11 mouse cellular contexts compared by ENCODE assay signal in genomic region chr7:83438538-83439393, GRCm38 (mm10).
DNase-seq lines count a peak whose midpoint lies in the region; TF ChIP-seq lines count a peak whose summit lies in the region.
"Had no signal": no experiment of that assay in that cellular context is flagged by ENCODE, and none has a peak within 500 bp of the region (broad histone marks: within the 10 kb centered on the region; RNA-seq: fewer than 3 reads in every experiment).

No protein-coding gene starts in this region.

- no peaks in the 10 kb centered on the region for H3K36me3 ChIP-seq in kidney, adult 2 months (ENCODE audit: control insufficient read depth, insufficient read depth, low read length)
- H3K36me3 ChIP-seq in CH12.LX (replicated peaks in 1 of 2; ENCODE audit: control insufficient read depth in 1 of 2, insufficient read depth in 1 of 2, low read length in 1 of 2) = no peaks in the 10 kb centered on the region
- H3K36me3 ChIP-seq: forebrain, embryonic 15.5 days; heart, embryonic 15.5 days; midbrain, embryonic 12.5 days had no signal

- DNase-seq in kidney, adult 2 months = peak; percentile 30
- DNase-seq in kidney, adult 18-20 months = no peak
- DNase-seq in 416B (ENCODE audit: low read depth) (peak; percentile 29), CH12.LX (ENCODE audit: extremely low read depth) (no peak)
- no peak for DNase-seq in thymus, postnatal 4 days
- no peak for DNase-seq in cerebellum, adult 18-20 months
- DNase-seq: cerebellum, adult 8-10 months had no signal

- no peak for TF ChIP-seq EP300 in CH12.LX (IDR thresholded peaks at IDR 0.05; ENCODE audit: low read length)

- 44% methylated on average over 7 of the region's 7 CpGs for WGBS in kidney, adult 2 months

- no peaks in the 10 kb centered on the region for H3K9me3 ChIP-seq in CH12.LX (replicated peaks; ENCODE audit: low read length)
- H3K9me3 ChIP-seq: forebrain, embryonic 15.5 days; heart, embryonic 15.5 days; midbrain, embryonic 12.5 days had no signal

- dilution Hi-C loops in CH12.LX (cut with MboI; ENCODE audit: extremely low pct_ligation_motif_present, extremely low pct_unique_long_range_greater_than_20kb, low sequenced_read_pairs) = no loop called here

- TF ChIP-seq RAD21 in CH12.LX (IDR thresholded peaks at IDR 0.05; ENCODE audit: low read depth, low read length) = peak; percentile 16

- no peaks in the 10 kb centered on the region for H3K27me3 ChIP-seq in kidney, adult 2 months (replicated peaks; ENCODE audit: control insufficient read depth, insufficient read depth, low read length)
- no peaks in the 10 kb centered on the region for H3K27me3 ChIP-seq in CH12.LX (replicated peaks)
- H3K27me3 ChIP-seq: forebrain, embryonic 15.5 days; heart, embryonic 15.5 days; midbrain, embryonic 12.5 days had no signal

- no peak overlapping the region for H3K27ac ChIP-seq in kidney, adult 2 months (ENCODE audit: insufficient read depth, low read depth, low read length)
- no peak overlapping the region for H3K27ac ChIP-seq in CH12.LX (ENCODE audit: insufficient read depth, low read depth)
- H3K27ac ChIP-seq in embryonic fibroblast, embryonic 13.5 days (ENCODE audit: insufficient read depth, low read length) = peak overlapping the region; percentile 28
- H3K27ac ChIP-seq: forebrain, embryonic 15.5 days; heart, embryonic 15.5 days; midbrain, embryonic 12.5 days had no signal

- H3K79me2 ChIP-seq in CH12.LX (replicated peaks; ENCODE audit: control insufficient read depth, extremely low read depth, insufficient read depth, poor library complexity, severe bottlenecking) = no peaks in the 10 kb centered on the region

- no peak for TF ChIP-seq POLR2A in kidney, adult 2 months (IDR thresholded peaks at IDR 0.05; ENCODE audit: low read depth, low read length)
- TF ChIP-seq POLR2A in CH12.LX (IDR thresholded peaks at IDR 0.05; ENCODE audit: low read depth, low read length) = no peak
- TF ChIP-seq POLR2A in embryonic fibroblast, embryonic 13.5 days (IDR thresholded peaks at IDR 0.05; ENCODE audit: low read depth, low read length) = no peak

- no peaks in the 10 kb centered on the region for H3K4me1 ChIP-seq in kidney, adult 2 months (ENCODE audit: control insufficient read depth, insufficient read depth, low read length)
- H3K4me1 ChIP-seq in CH12.LX (ENCODE audit: control insufficient read depth in 1 of 2, insufficient read depth in 2 of 2) = peaks cover 0 to 16% of the 10 kb centered on the region in 2 experiments; a peak in 2 of 4 replicates
- H3K4me1 ChIP-seq in embryonic fibroblast, embryonic 13.5 days (ENCODE audit: control insufficient read depth, insufficient read depth, low read length) = no peaks in the 10 kb centered on the region
- H3K4me1 ChIP-seq: heart, embryonic 15.5 days had no signal

- no peak; the same call in 1 of the 2 replicates for TF ChIP-seq CTCF in kidney, adult 2 months (conservative IDR thresholded peaks at IDR 0.05; ENCODE audit: insufficient read depth, insufficient read length, low read depth, low read length)
- peak in 1 of 2 experiments; percentile 24; a peak in 2 of 4 replicates for TF ChIP-seq CTCF in CH12.LX (conservative IDR thresholded peaks at IDR 0.05 in 1 of 2, IDR thresholded peaks at IDR 0.05 in 1 of 2; ENCODE audit: low read depth in 2 of 2, low read length in 2 of 2)
- no peak for TF ChIP-seq CTCF in embryonic fibroblast, embryonic 13.5 days (IDR thresholded peaks at IDR 0.05; ENCODE audit: borderline replicate concordance, insufficient read depth, low read length)

- no peak overlapping the region for H3K9ac ChIP-seq in CH12.LX (ENCODE audit: insufficient read depth, low read depth)
- H3K9ac ChIP-seq: forebrain, embryonic 15.5 days; heart, embryonic 15.5 days; midbrain, embryonic 12.5 days had no signal

- H3K4me3 ChIP-seq in kidney, adult 2 months (ENCODE audit: insufficient read depth, low read depth, low read length) = no peak overlapping the region
- H3K4me3 ChIP-seq in CH12.LX (replicated peaks in 1 of 3; ENCODE audit: low read depth in 2 of 3, low read length in 2 of 3, poor library complexity in 1 of 3) = no peak overlapping the region
- no peak overlapping the region for H3K4me3 ChIP-seq in embryonic fibroblast, embryonic 13.5 days (ENCODE audit: insufficient read depth, low read length)
- H3K4me3 ChIP-seq: forebrain, embryonic 15.5 days; heart, embryonic 15.5 days; midbrain, embryonic 12.5 days had no signal

- in situ Hi-C loops in CH12.LX (cut with MboI; ENCODE audit: low pct_ligation_motif_present, low pct_unique_long_range_greater_than_20kb, low sequenced_read_pairs) = no loop called here

- no peak overlapping the region for H3K4me2 ChIP-seq in CH12.LX (ENCODE audit: insufficient read depth, low read depth, poor library complexity, severe bottlenecking)
- H3K4me2 ChIP-seq: forebrain, embryonic 15.5 days; heart, embryonic 15.5 days; midbrain, embryonic 12.5 days had no signal

TF ChIP-seq in CH12.LX, 34 proteins besides CTCF, POLR2A, EP300 and RAD21:
- TF ChIP-seq ETS1 (conservative IDR thresholded peaks at IDR 0.05; ENCODE audit: low read depth, low read length) (no peak), SMC3 (IDR thresholded peaks at IDR 0.05; ENCODE audit: low read depth, low read length) (peak; percentile 43)

Comparison
In these comparisons a context has a peak if more than half of its experiments do, and no peak if none do; other contexts are left out.
1. DNase-seq: peak in kidney, adult 2 months (single experiment) and 416B (single experiment); none in kidney, adult 18-20 months (single experiment), CH12.LX (single experiment), thymus, postnatal 4 days (single experiment) and cerebellum, adult 18-20 months (0 of 2).